Mouse (Mus musculus) brain, embryonic 14.5 days (tissue): Measurements from ENCODE around the gene Eml1. TPM values are rescaled to one million over a fixed set of nuclear protein-coding genes. Genes with fewer than 3 reads are reported as not detected.
A peak's percentile ranks its signal among the peaks of the same experiment; 100 is the strongest.
"Not testable (repeated sequence)": the region's sequence is repeated elsewhere in the genome, so short reads cannot be mapped to it uniquely, and the experiment has no call there.

Source experiments
- DNase-seq: peaks from one replicate; pipeline ENCODE4 v3.0.0-alpha.2; 2011; ENCODE audit warnings: low read depth
- CTCF ChIP-seq: fragments of 200-500 bp; IDR thresholded peaks from 2 replicates; pipeline ENCODE4 v1.5.1; 2012; ENCODE audit warnings: inconsistent platforms, mild to moderate bottlenecking, moderate library complexity, borderline replicate concordance; ENCODE audit not compliant: insufficient read depth, insufficient read length; ENCODE audit errors: extremely low read depth
- POLR2A ChIP-seq: fragments of 200-500 bp; IDR thresholded peaks from 2 replicates; pipeline ENCODE4 v1.6.1; 2012; ENCODE audit warnings: mild to moderate bottlenecking, inconsistent platforms, borderline replicate concordance; ENCODE audit not compliant: poor library complexity, insufficient read depth, insufficient read length, severe bottlenecking; ENCODE audit errors: extremely low read depth
- polyA plus RNA-seq: library from polyadenylated mRNA; depleted of rRNA; stranded (reverse); fragments of >200 nt; gene quantifications from 2 replicates; pipeline ENCODE4 v1.2.3, GENCODE M21; 2012

The Eml1 gene
- polyA plus RNA-seq, 1 experiment: 45.6 TPM

DNA sequence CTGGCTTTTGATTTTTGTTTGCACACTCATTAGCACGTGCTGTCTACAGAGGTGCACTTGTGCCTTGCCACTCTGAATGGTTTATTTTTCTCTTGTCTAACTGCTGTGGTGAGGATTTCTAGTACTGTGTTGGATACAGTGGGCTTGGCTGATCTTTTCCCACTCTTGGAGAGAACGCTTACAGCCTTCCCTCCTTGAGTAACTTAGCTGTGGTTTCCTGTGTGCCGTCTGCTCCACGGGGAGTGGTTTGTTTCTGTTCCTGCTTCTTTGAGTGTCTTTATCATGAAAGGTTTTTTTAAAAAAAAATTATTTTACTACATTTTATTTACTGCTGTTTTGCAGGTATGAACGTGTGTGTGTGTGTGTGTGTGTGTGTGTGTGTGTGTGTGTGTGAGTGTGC, 108.0 kb downstream of the Eml1 start:
- TF ChIP-seq CTCF (no peak), POLR2A (no peak)
- DNase-seq: no peak

DNA sequence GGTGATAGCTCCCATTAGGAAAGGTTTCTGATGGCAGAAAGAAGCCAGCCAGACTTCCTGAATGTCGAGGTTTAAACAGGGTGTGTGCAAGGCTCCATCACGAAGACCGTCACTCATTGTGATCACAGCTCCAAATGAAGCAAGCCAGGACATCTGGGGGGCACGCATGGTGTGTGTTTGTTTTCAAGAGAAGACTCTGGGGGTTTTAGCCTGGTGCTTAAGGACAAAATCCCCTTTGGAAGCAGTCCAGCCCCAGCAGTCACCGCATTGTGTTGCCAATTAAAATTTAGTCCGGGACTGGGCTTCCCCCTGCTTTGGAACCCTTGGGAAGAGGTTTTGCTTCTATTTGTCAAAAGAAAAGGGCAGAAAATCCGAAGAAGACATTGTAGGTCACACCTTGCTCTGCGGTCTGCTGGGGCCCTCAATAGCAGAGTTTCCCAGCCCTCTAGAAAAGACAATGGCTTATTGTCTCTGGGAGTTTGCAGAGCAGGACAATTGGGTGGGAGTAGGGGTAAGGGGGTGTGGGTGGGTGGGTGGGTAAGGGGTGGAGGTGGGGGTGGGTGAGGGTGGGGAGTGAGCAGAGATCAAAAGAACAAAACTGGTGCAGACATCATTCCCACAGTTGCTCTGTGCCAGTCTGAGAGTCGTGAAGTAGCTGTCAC, 110.1 kb downstream of the Eml1 start:
- no peak for TF ChIP-seq CTCF
- TF ChIP-seq POLR2A: no peak
- DNase-seq: peak; percentile 80

GRCm38 (mm10) chr12:108489076-108489475, 118.3 kb downstream of the Eml1 start:
- no peak for TF ChIP-seq POLR2A
- no peak for TF ChIP-seq CTCF
- DNase-seq: no peak

- no peak for TF ChIP-seq POLR2A
- no peak for TF ChIP-seq CTCF
- no peak for DNase-seq
Observed at GRCm38 (mm10) chr12:108489741-108490140, 119.0 kb downstream of the Eml1 start.

- no peak for DNase-seq
- TF ChIP-seq POLR2A (no peak), CTCF (no peak)
Observed at GRCm38 (mm10) chr12:108490336-108490735, 119.6 kb downstream of the Eml1 start.

DNA sequence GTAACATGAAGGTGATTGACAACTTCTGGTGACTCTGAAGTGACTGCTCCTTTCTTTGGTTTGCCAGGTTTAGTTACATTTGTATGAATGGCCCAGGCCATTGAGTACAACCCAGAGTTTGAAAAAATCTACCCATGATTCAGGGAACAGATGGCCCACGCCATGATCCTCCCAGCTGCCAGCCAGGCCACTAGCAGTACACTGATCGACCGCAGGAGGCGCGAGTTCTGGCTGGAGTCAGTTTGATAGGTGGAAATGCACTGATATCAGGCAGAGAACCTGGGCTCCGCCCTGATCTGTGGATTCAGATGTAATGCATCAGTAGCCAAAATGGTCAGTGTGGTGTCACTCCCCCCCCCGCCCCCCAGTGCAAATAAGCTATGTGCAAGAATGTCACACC, 120.2 kb downstream of the Eml1 start:
- peak; percentile 57 for TF ChIP-seq CTCF
- TF ChIP-seq POLR2A: no peak
- peak; percentile 59 for DNase-seq

DNA sequence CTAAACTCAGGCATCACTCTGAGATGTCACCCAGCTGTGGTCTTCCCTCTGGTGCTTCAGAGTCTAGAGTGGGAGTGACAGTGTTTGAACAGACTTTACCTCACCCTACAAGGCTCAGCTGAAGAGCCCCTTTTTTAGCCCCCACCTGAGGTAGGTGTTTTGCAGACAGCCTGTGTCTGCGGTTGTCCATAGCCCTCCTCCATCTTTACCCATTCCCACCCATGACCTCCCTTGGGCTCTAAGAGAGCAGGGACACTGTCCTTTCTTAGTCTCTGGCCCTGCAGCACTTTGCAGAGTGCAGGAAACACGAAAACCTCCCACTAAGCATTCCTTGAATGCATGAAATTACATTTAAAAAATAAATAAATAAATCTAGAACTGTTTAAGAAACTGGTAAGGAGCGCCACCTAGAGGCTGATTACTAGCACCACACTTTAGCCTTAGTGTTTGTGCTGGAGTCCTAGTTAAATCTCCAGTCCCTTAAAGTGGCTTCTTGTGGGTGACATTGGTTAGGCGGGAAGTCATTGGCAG, 123.3 kb downstream of the Eml1 start:
- TF ChIP-seq CTCF (peak; percentile 69), POLR2A (no peak)
- peak; percentile 90 for DNase-seq

DNA sequence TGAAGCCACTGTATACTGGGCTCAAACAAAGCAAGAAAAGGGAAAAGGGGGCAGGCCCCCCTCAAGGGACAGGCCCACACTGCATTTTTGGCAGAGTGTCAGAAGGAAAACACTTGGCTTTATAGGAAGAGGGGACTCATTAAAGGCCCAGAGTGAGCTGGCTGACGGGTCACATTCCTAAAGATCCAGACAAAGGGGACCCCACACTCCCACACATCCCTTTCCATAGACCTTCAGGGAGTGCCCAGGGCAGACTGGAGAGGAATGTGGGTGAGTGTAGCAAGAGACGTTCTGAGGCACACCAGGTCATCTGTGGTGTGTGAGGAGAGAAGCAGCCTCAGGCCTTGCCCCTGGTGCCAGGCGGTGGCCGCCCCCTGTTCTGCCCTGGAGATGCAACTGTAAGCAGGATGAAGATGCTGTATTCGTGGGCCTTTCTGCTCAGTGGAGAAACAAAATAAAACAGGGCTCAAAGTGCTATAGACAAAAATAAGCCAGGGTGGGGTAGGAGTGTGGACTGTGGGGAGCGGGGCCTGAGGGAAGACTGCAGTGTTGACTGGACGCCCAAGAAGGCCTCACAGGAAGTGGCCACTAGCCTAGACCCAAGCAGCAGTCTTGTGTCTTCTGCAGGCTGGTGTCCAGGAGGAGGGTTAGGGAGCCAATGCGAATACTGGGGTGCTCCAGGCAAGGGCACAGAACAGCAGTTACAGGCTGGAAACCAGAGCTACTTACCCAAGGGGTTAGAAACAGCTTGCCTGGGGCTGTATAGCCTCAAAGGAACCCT, 124.9 kb downstream of the Eml1 start:
- DNase-seq: peak; percentile 73
- TF ChIP-seq CTCF: no peak
- TF ChIP-seq POLR2A: no peak

- no peak for DNase-seq
- TF ChIP-seq POLR2A (no peak), CTCF (no peak)
Observed at GRCm38 (mm10) chr12:108503064-108503463, 132.3 kb downstream of the Eml1 start.

- no peak for TF ChIP-seq CTCF
- no peak for TF ChIP-seq POLR2A
- no peak for DNase-seq
Observed at GRCm38 (mm10) chr12:108503582-108503981, 132.8 kb downstream of the Eml1 start.

DNA sequence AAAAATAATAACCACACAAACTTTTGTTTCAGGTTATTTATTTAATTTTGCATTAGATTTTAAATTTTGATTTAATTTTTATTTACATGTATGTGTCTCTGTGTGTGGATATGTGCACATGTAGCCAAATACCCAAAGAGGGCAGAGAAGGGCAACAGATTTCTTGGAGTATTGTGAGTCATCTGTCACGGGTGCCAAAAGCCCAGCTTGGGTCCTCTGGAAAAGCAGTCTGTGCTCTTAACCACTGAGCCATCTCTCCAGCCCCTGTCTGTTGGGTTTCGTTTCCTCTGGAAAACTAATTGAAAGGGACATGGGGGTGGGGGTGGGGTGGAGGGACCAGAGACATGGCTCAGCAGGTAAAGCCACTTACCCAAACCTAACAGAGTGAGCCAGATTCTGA, 135.1 kb downstream of the Eml1 start:
- TF ChIP-seq CTCF (no peak), POLR2A (no peak)
- no peak for DNase-seq

DNA sequence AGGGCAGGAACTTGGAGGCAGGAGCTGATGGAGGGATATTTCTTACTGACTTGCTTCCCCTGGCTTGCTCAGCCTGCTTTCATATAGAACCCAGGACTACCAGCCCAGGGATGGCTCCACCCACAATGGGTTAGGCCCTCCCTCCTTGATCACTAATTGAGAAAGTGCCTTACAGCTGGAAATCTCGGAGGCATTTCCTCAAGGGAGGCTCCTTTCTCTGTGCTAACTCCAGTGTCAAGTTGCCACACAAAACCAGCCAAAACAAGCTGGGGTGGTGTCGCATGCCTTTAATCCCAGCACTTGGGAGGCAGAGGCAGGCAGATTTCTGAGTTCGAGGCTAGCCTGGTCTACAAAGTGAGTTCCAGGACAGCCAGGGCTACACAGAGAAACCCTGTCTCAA, 136.3 kb downstream of the Eml1 start:
- not testable (repeated sequence) for DNase-seq
